Mouse (Mus musculus): ENCODE measurements at regions not wholly inside any gene's neighbourhood (a gene's known extent, or its start where the extent isn't known, plus 50 kb on each side); places are given as distances from the start of the nearest gene placed in this dataset.

- no peak for TF ChIP-seq USF1 (IDR thresholded peaks at IDR 0.05; ENCODE audit: low read depth, low read length)
- no peak for TF ChIP-seq ZC3H11A (IDR thresholded peaks at IDR 0.05; ENCODE audit: low read depth, low read length)
- TF ChIP-seq RCOR1 (conservative IDR thresholded peaks at IDR 0.05; ENCODE audit: low read depth, low read length), result no peak
- TF ChIP-seq JUND (conservative IDR thresholded peaks at IDR 0.05; ENCODE audit: low read depth, low read length), result no peak
- TF ChIP-seq POLR2A (IDR thresholded peaks at IDR 0.05; ENCODE audit: low read depth, low read length), result no peak
- no peak for TF ChIP-seq ELF1 (IDR thresholded peaks at IDR 0.05; ENCODE audit: low read depth, low read length)
- no peak for TF ChIP-seq SIN3A (IDR thresholded peaks at IDR 0.05; ENCODE audit: low read length)
- TF ChIP-seq EP300 (IDR thresholded peaks at IDR 0.05; ENCODE audit: low read length), result no peak
Observed at GRCm38 (mm10) chr5:112018925-112019324, 233.4 kb downstream of the Cryba4 start.

Data from CH12.LX (cell line).